Mouse (Mus musculus): Measurements from ENCODE around the gene Otos. TPM values are rescaled to one million over a fixed set of nuclear protein-coding genes. Genes with fewer than 3 reads are reported as not detected.

Otos gene
- polyA plus RNA-seq, 1 experiment, result 0.20 TPM

DNA sequence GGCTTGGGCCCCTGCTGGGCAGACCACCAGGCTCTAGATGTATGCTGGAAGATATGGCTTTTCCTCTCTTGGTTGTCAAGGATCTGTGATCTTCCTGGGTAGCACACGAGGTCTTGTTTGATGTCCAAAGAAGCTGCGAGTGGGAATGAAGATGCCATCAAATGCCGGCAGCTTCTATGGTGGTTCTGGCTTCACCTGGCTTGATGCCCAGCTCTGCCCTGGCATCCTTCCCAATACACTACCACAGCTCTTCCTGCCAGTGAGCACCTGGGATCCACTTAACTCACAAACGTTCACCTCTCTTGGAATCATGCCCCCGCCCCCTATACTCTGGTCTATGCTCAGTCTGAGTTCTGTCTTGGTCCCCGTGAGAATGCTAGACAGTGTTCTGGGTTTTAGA, 18.5 kb upstream of the Otos start:
- no peaks in the 10 kb centered on the region for H3K36me3 ChIP-seq (ENCODE audit: control insufficient read depth, insufficient read depth, low read length)
- no peak overlapping the region for H3K4me3 ChIP-seq (ENCODE audit: low read depth, low read length)
- 31% methylated on average over 6 of the region's 6 CpGs for WGBS
- no peak for TF ChIP-seq CTCF (IDR thresholded peaks at IDR 0.05; ENCODE audit: extremely low read depth, insufficient read length, insufficient replicate concordance, low read depth, low read length)
- TF ChIP-seq POLR2A (IDR thresholded peaks at IDR 0.05; ENCODE audit: low read depth, low read length), result no peak
- H3K27ac ChIP-seq (ENCODE audit: insufficient read depth, low read depth, low read length), result no peak overlapping the region
- H3K4me1 ChIP-seq (ENCODE audit: control insufficient read depth, insufficient read depth, insufficient read length, low read length), result no peaks in the 10 kb centered on the region
- no peaks in the 10 kb centered on the region for H3K27me3 ChIP-seq (ENCODE audit: control insufficient read depth, insufficient read depth, low read length)

DNA sequence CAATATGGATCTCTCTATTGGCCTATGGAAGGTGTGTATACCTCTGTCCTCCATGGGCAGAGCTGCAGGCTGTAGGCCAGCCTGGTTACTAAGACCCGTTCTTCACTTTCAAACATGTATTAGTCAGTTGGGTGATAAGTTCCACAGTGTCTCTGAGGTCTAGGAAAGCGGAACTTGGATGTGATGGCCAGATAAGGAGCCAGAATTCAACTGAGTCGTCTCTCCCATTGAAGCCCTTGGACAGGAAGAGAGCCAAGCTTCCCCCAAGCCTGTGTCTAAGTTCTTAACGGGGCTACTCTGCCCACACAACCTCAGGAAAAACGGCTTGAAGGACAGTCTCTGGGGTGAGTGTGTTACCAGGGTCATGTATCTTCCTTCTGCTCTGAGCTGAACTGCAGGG, 10.8 kb upstream of the Otos start:
- Histone ChIP-seq H3K36me3 (ENCODE audit: control insufficient read depth, insufficient read depth, low read length) (no peaks in the 10 kb centered on the region), H3K27ac (ENCODE audit: insufficient read depth, low read depth, low read length) (no peak overlapping the region), H3K4me1 (ENCODE audit: control insufficient read depth, insufficient read depth, insufficient read length, low read length) (no peaks in the 10 kb centered on the region), H3K27me3 (ENCODE audit: control insufficient read depth, insufficient read depth, low read length) (no peaks in the 10 kb centered on the region), H3K4me3 (ENCODE audit: low read depth, low read length) (no peak overlapping the region)
- TF ChIP-seq CTCF (IDR thresholded peaks at IDR 0.05; ENCODE audit: extremely low read depth, insufficient read length, insufficient replicate concordance, low read depth, low read length) (no peak), POLR2A (IDR thresholded peaks at IDR 0.05; ENCODE audit: low read depth, low read length) (no peak)
- 47% methylated on average over 5 of the region's 5 CpGs for WGBS

DNA sequence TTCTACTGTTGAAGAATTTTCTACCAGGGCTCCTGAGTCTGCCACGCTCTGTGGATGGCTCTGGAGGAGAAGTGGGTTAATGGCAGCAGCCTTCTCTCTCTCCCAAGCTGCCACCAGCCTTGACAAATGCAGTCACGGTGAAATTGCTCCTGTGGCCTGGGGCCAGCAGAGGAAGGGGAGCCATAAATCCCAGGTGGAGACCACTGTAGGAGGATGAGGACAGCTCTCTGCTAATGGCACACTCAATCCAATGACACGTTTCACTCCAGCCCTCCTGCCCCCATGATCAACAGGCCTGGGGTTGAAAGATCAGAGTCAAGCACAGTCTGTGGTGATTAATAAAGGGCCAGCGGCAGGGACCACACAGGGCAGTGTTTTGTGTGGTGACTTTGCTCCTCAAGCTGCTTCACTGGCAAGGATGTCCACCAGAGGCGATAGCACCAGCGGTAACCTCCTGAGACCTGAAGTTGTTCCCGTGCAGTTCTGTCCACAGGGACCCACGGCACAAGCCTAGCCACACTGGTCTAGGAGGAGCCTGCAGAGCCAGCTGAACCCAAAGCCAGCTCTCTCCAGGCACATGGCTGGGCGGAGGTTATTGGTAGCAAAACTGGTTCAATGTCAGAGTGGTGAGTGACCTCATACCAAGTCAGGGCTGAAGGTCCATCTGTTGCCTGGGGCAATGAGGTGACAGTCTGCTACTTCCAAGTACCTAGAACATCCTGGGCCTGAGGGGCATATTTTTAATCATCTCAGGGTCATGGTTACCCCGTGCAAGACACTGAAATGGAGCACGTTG, 8.6 kb upstream of the Otos start:
- H3K36me3 ChIP-seq (ENCODE audit: control insufficient read depth, insufficient read depth, low read length), result no peaks in the 10 kb centered on the region
- WGBS, result 73% methylated on average over 11 of the region's 11 CpGs
- H3K4me3 ChIP-seq (ENCODE audit: low read depth, low read length), result no peak overlapping the region
- TF ChIP-seq CTCF (IDR thresholded peaks at IDR 0.05; ENCODE audit: extremely low read depth, insufficient read length, insufficient replicate concordance, low read depth, low read length) (no peak), POLR2A (IDR thresholded peaks at IDR 0.05; ENCODE audit: low read depth, low read length) (no peak)
- no peaks in the 10 kb centered on the region for H3K4me1 ChIP-seq (ENCODE audit: control insufficient read depth, insufficient read depth, insufficient read length, low read length)
- H3K27me3 ChIP-seq (ENCODE audit: control insufficient read depth, insufficient read depth, low read length), result no peaks in the 10 kb centered on the region
- no peak overlapping the region for H3K27ac ChIP-seq (ENCODE audit: insufficient read depth, low read depth, low read length)

- no peak overlapping the region for H3K4me3 ChIP-seq (ENCODE audit: low read depth, low read length)
- H3K4me1 ChIP-seq (ENCODE audit: control insufficient read depth, insufficient read depth, insufficient read length, low read length), result no peaks in the 10 kb centered on the region
- H3K36me3 ChIP-seq (ENCODE audit: control insufficient read depth, insufficient read depth, low read length), result no peaks in the 10 kb centered on the region
- WGBS, result 49% methylated on average over 2 of the region's 2 CpGs
- no peaks in the 10 kb centered on the region for H3K27me3 ChIP-seq (ENCODE audit: control insufficient read depth, insufficient read depth, low read length)
- TF ChIP-seq CTCF (IDR thresholded peaks at IDR 0.05; ENCODE audit: extremely low read depth, insufficient read length, insufficient replicate concordance, low read depth, low read length), result no peak
- no peak for TF ChIP-seq POLR2A (IDR thresholded peaks at IDR 0.05; ENCODE audit: low read depth, low read length)
- no peak overlapping the region for H3K27ac ChIP-seq (ENCODE audit: insufficient read depth, low read depth, low read length)
These were observed 6.0 kb upstream of the Otos start for GRCm38 (mm10) chr1:92654676-92655075.

- 87% methylated on average over 3 of the region's 3 CpGs for WGBS
- H3K36me3 ChIP-seq (ENCODE audit: control insufficient read depth, insufficient read depth, low read length), result no peaks in the 10 kb centered on the region
- TF ChIP-seq POLR2A (IDR thresholded peaks at IDR 0.05; ENCODE audit: low read depth, low read length) (no peak), CTCF (IDR thresholded peaks at IDR 0.05; ENCODE audit: extremely low read depth, insufficient read length, insufficient replicate concordance, low read depth, low read length) (no peak)
- no peaks in the 10 kb centered on the region for H3K27me3 ChIP-seq (ENCODE audit: control insufficient read depth, insufficient read depth, low read length)
- peaks cover 2% of the 10 kb centered on the region; the same call in 1 of the 2 replicates for H3K4me1 ChIP-seq (ENCODE audit: control insufficient read depth, insufficient read depth, insufficient read length, low read length)
- no peak overlapping the region for H3K27ac ChIP-seq (ENCODE audit: insufficient read depth, low read depth, low read length)
- no peak overlapping the region for H3K4me3 ChIP-seq (ENCODE audit: low read depth, low read length)
These were observed 4.5 kb upstream of the Otos start for GRCm38 (mm10) chr1:92653179-92653578.

DNA sequence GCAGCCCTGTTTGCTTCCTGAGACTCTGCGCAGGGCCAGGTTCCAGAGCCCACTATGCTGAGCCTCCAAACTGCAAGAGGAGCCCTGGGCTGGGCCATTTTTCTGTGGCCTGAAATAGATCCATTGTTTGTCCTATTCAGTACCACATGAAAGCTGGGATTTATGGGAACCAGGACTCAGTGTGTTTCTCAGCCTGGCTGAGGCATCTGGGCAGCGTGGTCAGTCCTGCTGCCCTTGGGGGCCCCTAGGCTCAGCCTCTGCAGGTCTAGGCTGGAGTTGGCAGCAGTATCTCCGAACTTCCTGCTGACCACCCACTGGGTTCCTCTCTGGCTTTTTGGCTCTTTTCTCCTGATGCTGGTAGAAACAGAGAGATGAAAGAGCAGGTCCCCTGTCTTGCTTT, 2.8 kb upstream of the Otos start:
- Histone ChIP-seq H3K4me1 (ENCODE audit: control insufficient read depth, insufficient read depth, insufficient read length, low read length) (peaks cover 2% of the 10 kb centered on the region; the same call in 1 of the 2 replicates), H3K4me3 (ENCODE audit: low read depth, low read length) (no peak overlapping the region), H3K36me3 (ENCODE audit: control insufficient read depth, insufficient read depth, low read length) (no peaks in the 10 kb centered on the region), H3K27me3 (ENCODE audit: control insufficient read depth, insufficient read depth, low read length) (no peaks in the 10 kb centered on the region), H3K27ac (ENCODE audit: insufficient read depth, low read depth, low read length) (no peak overlapping the region)
- TF ChIP-seq POLR2A (IDR thresholded peaks at IDR 0.05; ENCODE audit: low read depth, low read length) (no peak), CTCF (IDR thresholded peaks at IDR 0.05; ENCODE audit: extremely low read depth, insufficient read length, insufficient replicate concordance, low read depth, low read length) (no peak)
- WGBS, result 77% methylated on average over 3 of the region's 3 CpGs

GRCm38 (mm10) chr1:92648197-92648596, 444 bp downstream of the Otos start:
- WGBS, result 36% methylated on average over 10 of the region's 10 CpGs
- Histone ChIP-seq H3K27ac (ENCODE audit: insufficient read depth, low read depth, low read length) (no peak overlapping the region), H3K36me3 (ENCODE audit: control insufficient read depth, insufficient read depth, low read length) (no peaks in the 10 kb centered on the region), H3K4me1 (ENCODE audit: control insufficient read depth, insufficient read depth, insufficient read length, low read length) (peaks cover 2% of the 10 kb centered on the region; the same call in 1 of the 2 replicates), H3K27me3 (ENCODE audit: control insufficient read depth, insufficient read depth, low read length) (no peaks in the 10 kb centered on the region), H3K4me3 (ENCODE audit: low read depth, low read length) (no peak overlapping the region)
- TF ChIP-seq POLR2A (IDR thresholded peaks at IDR 0.05; ENCODE audit: low read depth, low read length) (no peak), CTCF (IDR thresholded peaks at IDR 0.05; ENCODE audit: extremely low read depth, insufficient read length, insufficient replicate concordance, low read depth, low read length) (no peak)
